Mouse (Mus musculus): ENCODE data around the gene Homer1.

GRCm38 (mm10) chr13:93401947-93402346 is 102.5 kb downstream of the Homer1 start:
- TF ChIP-seq CTCF (IDR thresholded peaks at IDR 0.05; ENCODE audit: control insufficient read depth, insufficient read depth, low read length) (no peak), POLR2A (IDR thresholded peaks at IDR 0.05; ENCODE audit: borderline replicate concordance, control insufficient read depth, low read depth, low read length) (no peak)
